Mouse (Mus musculus): ENCODE measurements around the gene Ugt1a2.

- TF ChIP-seq CTCF (IDR thresholded peaks at IDR 0.05) (no peak), EP300 (IDR thresholded peaks at IDR 0.05; ENCODE audit: insufficient read depth, low read depth, low read length) (no peak)
Measured at GRCm38 (mm10) chr1:88261706-88262105, 61.3 kb downstream of the Ugt1a2 start.

Measured in heart, adult 2 months (tissue).